Comparison of ENCODE assay signal across 8 mouse cellular contexts in the genomic region with DNA sequence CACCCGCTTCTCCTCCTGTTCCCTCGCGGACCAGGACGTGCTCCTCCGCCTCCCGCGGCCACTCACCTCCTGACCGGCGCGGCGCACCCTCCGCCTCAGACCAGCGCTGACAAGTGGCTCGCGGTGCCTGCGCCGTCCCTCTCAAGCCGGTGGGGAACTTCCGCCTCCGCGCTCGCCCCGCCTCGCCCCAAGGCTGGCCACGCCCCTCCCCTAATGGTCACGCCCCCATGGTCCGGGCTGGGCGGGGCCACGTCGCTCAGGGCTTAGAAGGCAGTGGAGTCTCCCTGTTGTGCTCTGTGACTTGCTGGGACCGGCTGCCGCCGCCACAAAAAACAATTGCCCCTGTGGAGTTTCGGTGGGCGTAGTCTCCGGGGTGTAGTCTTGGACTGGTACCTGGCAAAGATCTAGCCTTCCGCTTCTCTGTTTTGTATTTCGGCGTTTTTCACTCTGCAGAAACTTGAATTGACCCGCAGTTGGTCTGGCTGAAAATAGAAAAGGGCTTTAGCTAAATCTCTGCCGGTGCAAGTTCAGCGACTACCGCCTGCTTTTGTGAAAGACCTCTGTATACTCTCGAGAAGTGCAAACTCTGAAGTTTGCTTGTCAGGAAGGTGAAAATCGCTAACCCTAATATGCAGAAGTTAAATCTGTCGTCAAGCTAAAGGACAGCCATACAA. TPM values are rescaled to one million over a fixed set of nuclear protein-coding genes. Genes with fewer than 3 reads are reported as not detected.
DNase-seq lines count a peak whose midpoint lies in the region; ATAC-seq and TF ChIP-seq lines count a peak whose summit lies in the region.

Pdlim5 (minus strand) TSS at position 177 of the 674 bp plus-strand sequence.

- H3K36me3 ChIP-seq in MEL (ENCODE audit: control insufficient read depth in 1 of 2, insufficient read depth in 2 of 2, low read length in 2 of 2): peaks cover 0 to 6% of the 10 kb centered on the region in 2 experiments; a peak in 1 of 4 replicates
- no peaks in the 10 kb centered on the region for H3K36me3 ChIP-seq in lung, postnatal 0 days (ENCODE audit: insufficient read depth, low read length)

- peak within 1 kb of the TSS; percentile 46 for H3K27ac ChIP-seq in MEL (ENCODE audit: control insufficient read depth, low read depth, low read length)
- no peak within 1 kb of the TSS for H3K27ac ChIP-seq in cerebellum, adult 2 months (ENCODE audit: insufficient read depth, low read length)
- H3K27ac ChIP-seq in lung, postnatal 0 days (ENCODE audit: low read length): peak within 1 kb of the TSS; percentile 98

- no peaks in the 10 kb centered on the region; a peak in 1 of 4 replicates for H3K27me3 ChIP-seq in MEL (ENCODE audit: control insufficient read depth in 1 of 2, insufficient read depth in 2 of 2, low read length in 2 of 2)
- H3K27me3 ChIP-seq in cerebellum, adult 2 months (ENCODE audit: control insufficient read depth, insufficient read depth, low read length): no peaks in the 10 kb centered on the region
- H3K27me3 ChIP-seq in lung, postnatal 0 days (replicated peaks; ENCODE audit: insufficient read depth, low read length): no peaks in the 10 kb centered on the region

- DNase-seq in MEL (ENCODE audit: low read depth, low spot score): peak; percentile 94
- DNase-seq in cerebellum, adult 2 months: peak; percentile 76
- DNase-seq in forelimb bud, embryonic 11.5 days (ENCODE audit: low read depth, low spot score): peak; percentile 91
- DNase-seq in layer of hippocampus, adult 9-11 months: peak; percentile 87
- peak; percentile 95 for DNase-seq in lung, postnatal 0 days (ENCODE audit: low spot score)
- DNase-seq in ovary, postnatal 14 days (ENCODE audit: low spot score): peak; percentile 97
- DNase-seq in thymus, postnatal 14 days: peak; percentile 95

- peaks cover 3 to 7% of the 10 kb centered on the region in 2 experiments; a peak in 2 of 4 replicates for H3K4me1 ChIP-seq in MEL (ENCODE audit: control insufficient read depth in 1 of 2, insufficient read depth in 2 of 2, low read length in 2 of 2)
- H3K4me1 ChIP-seq in cerebellum, adult 2 months (ENCODE audit: control insufficient read depth, insufficient read depth, low read length): no peaks in the 10 kb centered on the region
- H3K4me1 ChIP-seq in lung, postnatal 0 days (ENCODE audit: insufficient read depth, low read depth, low read length): peaks cover 4% of the 10 kb centered on the region; the same call in 1 of the 2 replicates

- WGBS in cerebellum, adult 2 months: under 1% methylated on average over 45 of the region's 46 CpGs
- WGBS in lung, postnatal 0 days: under 1% methylated on average over 45 of the region's 46 CpGs

- ATAC-seq in hematopoietic stem cell, adult 5-6 weeks (replicated peaks in 1 of 2; ENCODE audit: insufficient read depth in 1 of 2, low FRiP score in 2 of 2, low TSS enrichment in 1 of 2, low read depth in 1 of 2, poor library complexity in 2 of 2, severe bottlenecking in 2 of 2): peak; percentile 88 to 92
- peak; percentile 96 for ATAC-seq in lung, postnatal 0 days

- H3K79me2 ChIP-seq in MEL (ENCODE audit: control insufficient read depth, insufficient read depth, low read length, poor library complexity): peaks cover 3% of the 10 kb centered on the region

- peak within 1 kb of the TSS; percentile 74 to 76 for H3K4me3 ChIP-seq in MEL (ENCODE audit: control insufficient read depth in 1 of 2, insufficient read depth in 1 of 2, low read depth in 2 of 2, low read length in 2 of 2)
- peak within 1 kb of the TSS; percentile 46 for H3K4me3 ChIP-seq in cerebellum, adult 2 months (replicated peaks; ENCODE audit: insufficient read depth, low read depth, low read length)
- peak within 1 kb of the TSS; percentile 93 for H3K4me3 ChIP-seq in lung, postnatal 0 days (ENCODE audit: low read depth, low read length)

- no peak for TF ChIP-seq CTCF in MEL (IDR thresholded peaks at IDR 0.05 in 2 of 3, conservative IDR thresholded peaks at IDR 0.05 in 1 of 3; ENCODE audit: control insufficient read depth in 1 of 3, insufficient read depth in 1 of 3, low read depth in 2 of 3, low read length in 3 of 3, poor library complexity in 1 of 3, severe bottlenecking in 1 of 3)
- TF ChIP-seq CTCF in cerebellum, adult 2 months (IDR thresholded peaks at IDR 0.05; ENCODE audit: borderline replicate concordance, insufficient read depth, low read depth, low read length): no peak
- no peak; the same call in 1 of the 2 replicates for TF ChIP-seq CTCF in lung, postnatal 0 days (IDR thresholded peaks at IDR 0.05)

- H3K4me2 ChIP-seq in lung, postnatal 0 days (replicated peaks; ENCODE audit: low read depth, low read length): peak within 1 kb of the TSS; percentile 77

- peak within 1 kb of the TSS; percentile 81 for H3K9ac ChIP-seq in MEL (ENCODE audit: control insufficient read depth, low read depth, low read length, poor library complexity, severe bottlenecking)
- H3K9ac ChIP-seq in lung, postnatal 0 days (replicated peaks; ENCODE audit: low read depth): peak within 1 kb of the TSS; percentile 86

- TF ChIP-seq RAD21 in MEL (IDR thresholded peaks at IDR 0.05; ENCODE audit: low read depth, low read length): no peak

- peak; percentile 80 to 90 for TF ChIP-seq POLR2A in MEL (IDR thresholded peaks at IDR 0.05; ENCODE audit: control insufficient read depth in 1 of 2, insufficient read depth in 1 of 2, low read depth in 1 of 2, low read length in 2 of 2, poor library complexity in 1 of 2)
- no peak for TF ChIP-seq POLR2A in cerebellum, adult 2 months (IDR thresholded peaks at IDR 0.05; ENCODE audit: borderline replicate concordance, insufficient read depth, low read length)

- no peak for TF ChIP-seq EP300 in MEL (IDR thresholded peaks at IDR 0.05; ENCODE audit: low read depth in 1 of 2, low read length in 2 of 2)
- TF ChIP-seq EP300 in lung, postnatal 0 days (IDR thresholded peaks at IDR 0.05): no peak

- H3K9me3 ChIP-seq in MEL (replicated peaks; ENCODE audit: insufficient read depth, low read length): no peaks in the 10 kb centered on the region
- no peaks in the 10 kb centered on the region for H3K9me3 ChIP-seq in lung, postnatal 0 days (ENCODE audit: low read length)

TF ChIP-seq in MEL, 35 proteins besides CTCF, POLR2A, EP300 and RAD21:
- 0 out of 2 replicates have a peak, but pooled peaks have one; percentile 39 for TF ChIP-seq NRF1 (IDR thresholded peaks at IDR 0.05; ENCODE audit: insufficient read depth, low read depth, low read length, poor library complexity, severe bottlenecking)
- TF ChIP-seq ZC3H11A (IDR thresholded peaks at IDR 0.05; ENCODE audit: low read depth, low read length): no peak
- TF ChIP-seq ELF1 (IDR thresholded peaks at IDR 0.05; ENCODE audit: low read depth, low read length): peak; percentile 87
- peak; percentile 47; the same call in 1 of the 2 replicates for TF ChIP-seq TCF12 (IDR thresholded peaks at IDR 0.05; ENCODE audit: low read depth, low read length)
- 0 out of 2 replicates have a peak, but pooled peaks have one; percentile 12 for TF ChIP-seq TBP (IDR thresholded peaks at IDR 0.05; ENCODE audit: low read depth, low read length)
- peak; percentile 65; the same call in 1 of the 2 replicates for TF ChIP-seq POLR2AphosphoS2 (IDR thresholded peaks at IDR 0.05; ENCODE audit: low read length)
- TF ChIP-seq USF1 (IDR thresholded peaks at IDR 0.05; ENCODE audit: low read depth, low read length): peak; percentile 56
- no peak for TF ChIP-seq USF2 (IDR thresholded peaks at IDR 0.05; ENCODE audit: borderline replicate concordance in 1 of 2, insufficient read depth in 1 of 2, low read depth in 1 of 2, low read length in 2 of 2)
- peak; percentile 85 for TF ChIP-seq NELFE (IDR thresholded peaks at IDR 0.05; ENCODE audit: low read depth, low read length)
- TF ChIP-seq SIN3A (IDR thresholded peaks at IDR 0.05; ENCODE audit: low read length): 0 out of 2 replicates have a peak, but pooled peaks have one; percentile 25
- TF ChIP-seq CHD2 (IDR thresholded peaks at IDR 0.05; ENCODE audit: low read length): no peak
- peak; percentile 77; the same call in 1 of the 2 replicates for TF ChIP-seq ZMIZ1 (IDR thresholded peaks at IDR 0.05; ENCODE audit: low read depth, low read length)
- 0 out of 2 replicates have a peak, but pooled peaks have one; percentile 40 for TF ChIP-seq HCFC1 (IDR thresholded peaks at IDR 0.05; ENCODE audit: low read depth, low read length)

RNA-seq across cellular contexts. Expression of gene Pdlim5, which starts in this region (rescaled TPM):
- 6.7 and 8.7 TPM in 2 replicates for total RNA-seq in MEL (2012; rRNA removed)
- 1 to 10 TPM in 1 of 2 experiments, not detected in 1; 9.9 TPM for polyA plus RNA-seq in MEL (2012; ENCODE audit: insufficient read depth in 1 of 2, insufficient read length in 2 of 2, low read depth in 1 of 2, low replicate concordance in 2 of 2, missing spikeins in 1 of 2)
- 15.7 and 16.8 TPM in 2 replicates for polyA plus RNA-seq in cerebellum, adult 2 months (2012; rRNA removed)
- total RNA-seq in hematopoietic stem cell, adult 5-6 weeks (2017): 16.3 and 17.2 TPM in 2 replicates
- polyA plus RNA-seq in lung, postnatal 0 days (2015; fragmentation: Nextera tagmentation; extraction: Ambion mirVana): 25.8 and 28.4 TPM in 2 replicates
